Mouse (Mus musculus) CH12.LX (cell line): ENCODE data around the gene Apln.

Source experiments
- CHD1 ChIP-seq: IDR thresholded peaks from 2 replicates; pipeline ENCODE4 v1.6.1; 2012; ENCODE audit warnings: low read depth, low read length, improper control_type of control experiment, inconsistent platforms
- CTCF ChIP-seq, 2 experiments: IDR thresholded peaks in 1 of 2; conservative IDR thresholded peaks in 1 of 2; 2 replicates each; pipeline ENCODE4 v1.5.1; 2011 to 2012; ENCODE audit warnings: low read depth in 2 of 2, low read length in 2 of 2, improper control_type of control experiment in 1 of 2, inconsistent platforms in 1 of 2, mild to moderate bottlenecking in 1 of 2, moderate library complexity in 1 of 2
- ELF1 ChIP-seq: IDR thresholded peaks from 2 replicates; pipeline ENCODE4 v1.6.1; 2014; ENCODE audit warnings: low read depth, mild to moderate bottlenecking, inconsistent platforms, low read length, improper control_type of control experiment
- EP300 ChIP-seq: IDR thresholded peaks from 2 replicates; pipeline ENCODE4 v1.6.1; 2011; ENCODE audit warnings: low read length, improper control_type of control experiment
- JUND ChIP-seq: conservative IDR thresholded peaks from 2 replicates; pipeline ENCODE4 v1.6.1; 2011; ENCODE audit warnings: low read depth, low read length, improper control_type of control experiment
- MAZ ChIP-seq: IDR thresholded peaks from 2 replicates; pipeline ENCODE4 v1.6.1; 2012; ENCODE audit warnings: low read depth, mild to moderate bottlenecking, inconsistent platforms, low read length, improper control_type of control experiment, moderate library complexity
- MEF2A ChIP-seq: IDR thresholded peaks from 2 replicates; pipeline ENCODE4 v1.6.1; 2014; ENCODE audit warnings: low read depth, mild to moderate bottlenecking, inconsistent platforms, low read length, improper control_type of control experiment, borderline replicate concordance
- POLR2A ChIP-seq: IDR thresholded peaks from 2 replicates; pipeline ENCODE4 v1.6.1; 2011; ENCODE audit warnings: low read depth, mild to moderate bottlenecking, improper control_type of control experiment, low read length
- UBTF ChIP-seq: IDR thresholded peaks from 2 replicates; pipeline ENCODE4 v1.6.1; 2012; ENCODE audit warnings: low read depth, mild to moderate bottlenecking, inconsistent platforms, low read length, improper control_type of control experiment, moderate library complexity
- USF1 ChIP-seq: IDR thresholded peaks from 2 replicates; pipeline ENCODE4 v1.6.1; 2014; ENCODE audit warnings: low read depth, mild to moderate bottlenecking, inconsistent platforms, low read length, improper control_type of control experiment
- ZNF384 ChIP-seq: IDR thresholded peaks from 2 replicates; pipeline ENCODE4 v1.6.1; 2012; ENCODE audit warnings: low read depth, low read length, improper control_type of control experiment, inconsistent platforms

DNA sequence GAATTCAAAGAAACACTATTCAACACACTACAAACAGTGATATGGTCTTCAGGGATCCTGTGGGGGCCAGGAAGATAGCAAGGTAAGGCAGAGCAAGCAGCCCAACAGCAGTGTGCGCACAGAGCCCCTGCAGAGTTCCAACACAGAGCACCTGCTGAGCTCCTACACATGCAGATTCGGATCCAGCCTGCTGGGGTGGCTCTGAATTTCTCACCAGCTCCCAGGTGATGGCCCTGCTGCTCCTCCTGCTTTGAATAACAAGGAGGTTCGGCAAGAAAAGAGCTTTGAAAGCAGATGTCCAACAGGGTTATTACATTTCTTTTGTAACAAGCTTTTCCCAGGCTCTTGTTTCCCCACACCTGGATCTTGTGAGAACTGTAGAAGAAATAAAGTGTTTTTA lies 37.3 kb upstream of the Apln start:
- TF ChIP-seq POLR2A (no peak), USF1 (no peak), MEF2A (no peak), CHD1 (no peak), EP300 (no peak), ZNF384 (no peak), CTCF (conservative IDR thresholded peaks at IDR 0.05 in 1 of 2, IDR thresholded peaks at IDR 0.05 in 1 of 2; ENCODE audit: low read depth in 2 of 2, low read length in 2 of 2) (no peak), ELF1 (no peak), JUND (no peak), MAZ (no peak), UBTF (no peak)
